Mouse (Mus musculus) thymus, adult 2 months (tissue): ENCODE measurements around the gene Zfp369. TPM values are rescaled to one million over a fixed set of nuclear protein-coding genes. Genes with fewer than 3 reads are reported as not detected.

Experiments used
- DNase-seq: peaks from one replicate; pipeline ENCODE4 v3.0.0; 2021
- H3K27ac ChIP-seq: fragments of 200-500 bp; 2 replicates; pipeline ENCODE4 v1.5.1; 2012; ENCODE audit warnings: low read length, control low read depth; ENCODE audit not compliant: control insufficient read depth, insufficient read depth
- H3K27me3 ChIP-seq: fragments of 200-500 bp; 2 replicates; pipeline ENCODE4 v1.6.1; 2012; ENCODE audit warnings: mild to moderate bottlenecking, low read length, moderate library complexity, mixed read lengths; ENCODE audit not compliant: control insufficient read depth, insufficient read depth
- H3K36me3 ChIP-seq: fragments of 200-500 bp; 2 replicates; pipeline ENCODE4 v1.6.1; 2012; ENCODE audit warnings: mild to moderate bottlenecking, low read length, moderate library complexity; ENCODE audit not compliant: control insufficient read depth, insufficient read depth
- H3K4me1 ChIP-seq: fragments of 200-500 bp; replicated peaks from 2 replicates; pipeline ENCODE4 v1.6.1; 2012; ENCODE audit warnings: low read length; ENCODE audit not compliant: control insufficient read depth, insufficient read depth
- H3K4me3 ChIP-seq: fragments of 200-500 bp; 2 replicates; pipeline ENCODE4 v1.5.1; 2012; ENCODE audit warnings: mild to moderate bottlenecking, low read length, control low read depth, moderate library complexity; ENCODE audit not compliant: control insufficient read depth, insufficient read depth
- CTCF ChIP-seq: fragments of 200-500 bp; IDR thresholded peaks from 2 replicates; pipeline ENCODE4 v1.5.1; 2012; ENCODE audit warnings: mild to moderate bottlenecking, control low read depth, low read length, moderate library complexity, borderline replicate concordance; ENCODE audit not compliant: control insufficient read depth, poor library complexity, insufficient read depth; ENCODE audit errors: extremely low read depth
- POLR2A ChIP-seq: fragments of 200-500 bp; IDR thresholded peaks from 2 replicates; pipeline ENCODE4 v1.6.1; 2012; ENCODE audit warnings: mild to moderate bottlenecking, low read length, control low read depth, moderate library complexity; ENCODE audit not compliant: control insufficient read depth, poor library complexity, insufficient read depth; ENCODE audit errors: extremely low read depth
- WGBS: fragments of 180-500 bp; shearing (Covaris S2); methylation state at CpG from one replicate; pipeline ENCODE4 v1.1.7; 2018; 5-methylcytosine and 5-hydroxymethylcytosine counted together
- polyA plus RNA-seq: library from polyadenylated mRNA; depleted of rRNA; stranded (reverse); fragments of >200 nt; gene quantifications from 2 replicates; pipeline ENCODE4 v1.2.3, GENCODE M21; 2012; rRNA removed

Zfp369 gene
- polyA plus RNA-seq, result 43.9 and 52.8 TPM in 2 replicates

GRCm38 (mm10) chr13:65278383-65279341 is at the start of gene Zfp369:
Gene Zfp369, plus strand, starts transcription at chr13:65278814.
- Histone ChIP-seq H3K27me3 (no peaks in the 10 kb centered on the region), H3K36me3 (no peaks in the 10 kb centered on the region), H3K27ac (peak within 1 kb of the TSS; percentile 79), H3K4me1 (no peaks in the 10 kb centered on the region), H3K4me3 (peak within 1 kb of the TSS; percentile 58)
- WGBS, result under 1% methylated on average over 50 of the region's 50 CpGs
- TF ChIP-seq POLR2A (peak; percentile 37; the same call in 1 of the 2 replicates), CTCF (peak; percentile 53; the same call in 1 of the 2 replicates)
- peak; percentile 93 for DNase-seq

- 82% methylated on average over 9 of the region's 9 CpGs for WGBS
- Histone ChIP-seq H3K4me3 (no peak overlapping the region), H3K27me3 (no peaks in the 10 kb centered on the region), H3K4me1 (peaks cover 9% of the 10 kb centered on the region), H3K36me3 (no peaks in the 10 kb centered on the region), H3K27ac (no peak overlapping the region)
- no peak for DNase-seq
- TF ChIP-seq CTCF, result no peak
These were observed 41.4 kb upstream of the Zfp369 start for GRCm38 (mm10) chr13:65237211-65237610.

GRCm38 (mm10) chr13:65240509-65241098 is 38.0 kb upstream of the Zfp369 start:
- under 1% methylated on average over 28 of the region's 28 CpGs for WGBS
- TF ChIP-seq POLR2A, result peak; percentile 69
- peak; percentile 38; the same call in 1 of the 2 replicates for TF ChIP-seq CTCF
- peaks cover 12% of the 10 kb centered on the region for H3K4me1 ChIP-seq

GRCm38 (mm10) chr13:65241099-65241626 is 37.5 kb upstream of the Zfp369 start:
- DNase-seq, result peak; percentile 91
- Histone ChIP-seq H3K4me1 (peaks cover 12% of the 10 kb centered on the region), H3K27me3 (no peaks in the 10 kb centered on the region), H3K36me3 (no peaks in the 10 kb centered on the region), H3K27ac (peak overlapping the region; percentile 88), H3K4me3 (peak overlapping the region; percentile 81)
- WGBS, result under 1% methylated on average over 45 of the region's 45 CpGs
- no peak for TF ChIP-seq CTCF
- 0 out of 2 replicates have a peak, but pooled peaks have one; percentile 4 for TF ChIP-seq POLR2A

More at GRCm38 (mm10) chr13:65240509-65241098, 38.0 kb upstream of the Zfp369 start:
- Histone ChIP-seq H3K27ac (peak overlapping the region; percentile 88), H3K27me3 (no peaks in the 10 kb centered on the region), H3K36me3 (no peaks in the 10 kb centered on the region), H3K4me3 (peak overlapping the region; percentile 81)
- peak; percentile 98 for DNase-seq

GRCm38 (mm10) chr13:65241627-65242318 is 36.8 kb upstream of the Zfp369 start:
- peak overlapping the region; percentile 88 for H3K27ac ChIP-seq
- TF ChIP-seq CTCF (no peak), POLR2A (no peak)
- peaks cover 12% of the 10 kb centered on the region for H3K4me1 ChIP-seq
- DNase-seq, result no peak
- no peaks in the 10 kb centered on the region for H3K27me3 ChIP-seq
- no peaks in the 10 kb centered on the region for H3K36me3 ChIP-seq
- H3K4me3 ChIP-seq, result peak overlapping the region; percentile 81
- 4% methylated on average over 51 of the region's 51 CpGs for WGBS

- TF ChIP-seq CTCF, result no peak
- TF ChIP-seq POLR2A, result no peak
- Histone ChIP-seq H3K27me3 (no peaks in the 10 kb centered on the region), H3K4me1 (peaks cover 12% of the 10 kb centered on the region), H3K27ac (no peak overlapping the region), H3K4me3 (peak overlapping the region; percentile 81), H3K36me3 (no peaks in the 10 kb centered on the region)
- WGBS, result 57% methylated on average over 27 of the region's 27 CpGs
- no peak for DNase-seq
These were observed 36.3 kb upstream of the Zfp369 start for GRCm38 (mm10) chr13:65242319-65242787.
